Mouse (Mus musculus) ES-Bruce4 (cell line): ENCODE data around the gene BC037034. TPM values are rescaled to one million over a fixed set of nuclear protein-coding genes. Genes with fewer than 3 reads are reported as not detected.

Experiments
- H3K27ac ChIP-seq: 2 replicates; pipeline ENCODE4 v1.5.1; 2012; ENCODE audit warnings: low read length, inconsistent platforms; ENCODE audit not compliant: insufficient read depth
- H3K27me3 ChIP-seq: 2 replicates; pipeline ENCODE4 v1.6.1; 2012; ENCODE audit warnings: mild to moderate bottlenecking, low read length, inconsistent platforms; ENCODE audit not compliant: control insufficient read depth, poor library complexity, insufficient read depth, severe bottlenecking
- H3K36me3 ChIP-seq: 2 replicates; pipeline ENCODE4 v1.6.1; 2012; ENCODE audit warnings: inconsistent platforms, mild to moderate bottlenecking, low read length, moderate library complexity; ENCODE audit not compliant: control insufficient read depth, poor library complexity, insufficient read depth, severe bottlenecking
- H3K4me1 ChIP-seq: one replicate; pipeline ENCODE4 v1.8.1; 2011; ENCODE audit warnings: low read length; ENCODE audit not compliant: control insufficient read depth, insufficient read depth
- H3K4me3 ChIP-seq: 2 replicates; pipeline ENCODE4 v1.5.1; 2011; ENCODE audit warnings: low read depth, mild to moderate bottlenecking, low read length
- H3K9ac ChIP-seq: 2 replicates; pipeline ENCODE4 v1.6.1; 2012; ENCODE audit warnings: low read depth, mild to moderate bottlenecking, inconsistent platforms; ENCODE audit not compliant: poor library complexity, severe bottlenecking
- H3K9me3 ChIP-seq: replicated peaks from 2 replicates; pipeline ENCODE4 v1.6.1; 2012; ENCODE audit warnings: mild to moderate bottlenecking, low read length, inconsistent platforms; ENCODE audit not compliant: control insufficient read depth, poor library complexity, insufficient read depth, severe bottlenecking
- CTCF ChIP-seq: IDR thresholded peaks from one replicate; pipeline ENCODE4 v1.8.1; 2011; ENCODE audit warnings: low read depth, low read length
- EP300 ChIP-seq: IDR thresholded peaks from 2 replicates; pipeline ENCODE4 v1.6.1; 2011; ENCODE audit warnings: low read depth, low read length; ENCODE audit not compliant: insufficient read depth
- POLR2A ChIP-seq: IDR thresholded peaks from one replicate; pipeline ENCODE4 v1.8.1; 2011; ENCODE audit warnings: low read length; ENCODE audit not compliant: insufficient read depth
- polyA plus RNA-seq: library from polyadenylated mRNA; stranded (reverse); fragments of >200 nt; gene quantifications from 2 replicates; pipeline ENCODE4 v1.2.4, GENCODE M21; 2011; ENCODE audit warnings: low read depth; ENCODE audit not compliant: missing spikeins, insufficient read depth, insufficient read length

BC037034 gene
- polyA plus RNA-seq, 1 experiment = 14.7 TPM

GRCm38 (mm10) chr5:138229511-138229910 lies 34.3 kb downstream of the BC037034 start:
- Histone ChIP-seq H3K9me3 (no peaks in the 10 kb centered on the region), H3K27me3 (no peaks in the 10 kb centered on the region), H3K4me3 (no peak overlapping the region), H3K9ac (no peak overlapping the region), H3K36me3 (no peaks in the 10 kb centered on the region), H3K4me1 (no peaks in the 10 kb centered on the region), H3K27ac (no peak overlapping the region)
- no peak for TF ChIP-seq CTCF
- no peak for TF ChIP-seq EP300
- TF ChIP-seq POLR2A = no peak

- TF ChIP-seq CTCF = peak; percentile 80
- no peak for TF ChIP-seq EP300
- Histone ChIP-seq H3K27me3 (no peaks in the 10 kb centered on the region), H3K4me3 (no peak overlapping the region), H3K27ac (no peak overlapping the region), H3K4me1 (no peaks in the 10 kb centered on the region), H3K36me3 (no peaks in the 10 kb centered on the region), H3K9ac (no peak overlapping the region), H3K9me3 (no peaks in the 10 kb centered on the region)
Measured at GRCm38 (mm10) chr5:138228026-138228425, 35.8 kb downstream of the BC037034 start.

GRCm38 (mm10) chr5:138227367-138227766 lies 36.5 kb downstream of the BC037034 start:
- H3K9me3 ChIP-seq = no peaks in the 10 kb centered on the region
- no peaks in the 10 kb centered on the region for H3K4me1 ChIP-seq
- H3K9ac ChIP-seq = no peak overlapping the region
- no peaks in the 10 kb centered on the region for H3K27me3 ChIP-seq
- TF ChIP-seq CTCF (no peak), EP300 (no peak), POLR2A (no peak)
- no peaks in the 10 kb centered on the region for H3K36me3 ChIP-seq
- no peak overlapping the region for H3K4me3 ChIP-seq
- H3K27ac ChIP-seq = no peak overlapping the region

GRCm38 (mm10) chr5:138226491-138226890 lies 37.3 kb downstream of the BC037034 start:
- Histone ChIP-seq H3K4me1 (no peaks in the 10 kb centered on the region), H3K9ac (no peak overlapping the region), H3K9me3 (no peaks in the 10 kb centered on the region), H3K36me3 (no peaks in the 10 kb centered on the region), H3K27me3 (no peaks in the 10 kb centered on the region), H3K27ac (no peak overlapping the region), H3K4me3 (no peak overlapping the region)
- no peak for TF ChIP-seq EP300
- no peak for TF ChIP-seq POLR2A
- TF ChIP-seq CTCF = no peak

DNA sequence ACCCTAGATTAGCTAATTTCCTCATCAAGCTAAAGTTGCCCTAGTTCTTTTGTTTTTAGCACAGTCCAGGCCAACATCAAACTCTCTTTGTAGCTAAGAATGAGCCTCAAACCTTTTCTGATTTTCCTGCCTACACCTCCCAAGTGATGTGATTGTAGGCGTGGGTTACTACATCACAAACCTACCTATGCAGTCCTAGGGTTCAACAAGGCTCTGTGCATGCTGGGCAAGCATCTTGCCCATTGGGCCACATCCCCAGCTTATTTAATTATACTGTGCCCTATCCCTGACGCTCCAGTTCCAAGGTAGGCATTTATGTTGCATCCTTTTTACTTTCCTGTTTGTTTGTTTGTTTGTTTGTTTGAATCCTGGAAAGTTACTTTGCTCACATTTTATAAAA lies 38.1 kb downstream of the BC037034 start, which contains the start of gene Nxpe5:
Gene Nxpe5 (plus strand): TSS at position 199 of the 400 bp plus-strand sequence.
- TF ChIP-seq EP300 (no peak), CTCF (no peak), POLR2A (no peak)

GRCm38 (mm10) chr5:138223287-138223686 lies 40.5 kb downstream of the BC037034 start:
- Histone ChIP-seq H3K4me1 (no peaks in the 10 kb centered on the region), H3K9me3 (no peaks in the 10 kb centered on the region), H3K36me3 (no peaks in the 10 kb centered on the region), H3K27me3 (no peaks in the 10 kb centered on the region), H3K4me3 (no peak overlapping the region), H3K9ac (no peak overlapping the region), H3K27ac (no peak overlapping the region)
- no peak for TF ChIP-seq POLR2A
- TF ChIP-seq CTCF = no peak
- no peak for TF ChIP-seq EP300

More for the DNA sequence above, 38.1 kb downstream of the BC037034 start, which contains the start of gene Nxpe5:
- no peaks in the 10 kb centered on the region for H3K27me3 ChIP-seq
- H3K9me3 ChIP-seq = no peaks in the 10 kb centered on the region
- no peak within 1 kb of the TSS for H3K27ac ChIP-seq
- H3K9ac ChIP-seq = no peak within 1 kb of the TSS
- no peaks in the 10 kb centered on the region for H3K36me3 ChIP-seq
- H3K4me1 ChIP-seq = no peaks in the 10 kb centered on the region
- H3K4me3 ChIP-seq = no peak within 1 kb of the TSS
